Mouse (Mus musculus) R1 (cell line): ENCODE data around the gene Pde4d.

Experiments
- DNase-seq: peaks from one replicate; pipeline ENCODE4 v3.0.0-alpha.2; 2018; ENCODE audit warnings: low read depth, low spot score

The Pde4d gene

DNA sequence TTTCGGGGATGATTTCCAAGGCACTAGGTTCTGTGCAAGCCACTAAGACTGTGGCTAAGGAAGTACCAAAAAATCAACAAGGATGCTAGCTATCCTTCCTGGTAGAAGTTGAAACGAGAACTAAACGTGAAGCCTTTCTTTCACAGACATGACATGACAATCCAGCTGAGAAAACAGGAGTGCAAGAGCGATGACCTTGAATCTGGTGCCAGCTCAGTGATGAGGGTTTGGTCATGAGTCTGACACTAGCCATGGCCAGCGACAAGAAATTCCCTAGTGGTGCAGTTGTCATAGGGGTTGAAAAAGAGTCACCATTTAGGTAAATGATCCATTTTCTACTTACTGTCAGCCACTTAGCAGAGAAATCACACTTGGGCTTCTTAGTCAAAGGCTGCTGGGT, 1466.2 kb downstream of the Pde4d start:
- no peak for DNase-seq

DNA sequence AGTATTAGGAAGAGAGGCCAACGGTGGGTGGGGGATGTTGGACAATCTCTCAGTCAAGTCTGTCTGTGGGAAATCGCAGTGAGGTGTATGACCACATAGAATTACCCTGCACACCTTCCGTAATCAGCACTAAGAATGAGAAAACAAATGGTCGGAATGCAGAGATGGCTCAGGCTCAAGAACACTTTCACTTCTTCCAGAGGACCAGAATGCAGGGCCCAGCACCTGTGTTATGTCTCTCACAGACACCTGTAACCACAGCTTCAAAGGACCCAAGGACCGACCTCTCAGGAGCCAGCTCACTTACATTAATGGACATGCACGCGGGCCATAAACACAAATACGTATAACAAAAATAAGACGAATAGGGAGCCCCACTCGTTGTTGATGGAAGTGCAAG, 1467.8 kb downstream of the Pde4d start:
- DNase-seq = no peak

DNA sequence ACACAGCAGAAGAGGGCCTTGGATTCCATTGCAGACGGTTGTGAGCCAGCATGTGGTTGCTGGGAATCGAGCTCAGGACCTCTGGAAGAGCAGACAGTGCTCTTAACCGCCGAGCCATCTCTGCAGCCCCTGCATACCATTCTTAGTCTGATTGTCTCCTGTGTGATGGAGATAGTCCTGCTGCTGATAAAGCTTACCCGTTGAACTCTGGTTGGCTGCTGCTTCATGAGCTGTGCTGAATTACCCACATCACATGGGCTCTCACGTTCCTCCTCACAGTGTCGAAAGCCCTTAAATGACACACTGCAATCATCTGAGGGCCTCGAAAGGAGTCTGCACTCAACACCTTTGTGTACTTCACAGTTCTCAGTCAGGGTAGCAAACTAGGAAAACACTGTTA, 1468.9 kb downstream of the Pde4d start:
- DNase-seq = peak; percentile 80

DNA sequence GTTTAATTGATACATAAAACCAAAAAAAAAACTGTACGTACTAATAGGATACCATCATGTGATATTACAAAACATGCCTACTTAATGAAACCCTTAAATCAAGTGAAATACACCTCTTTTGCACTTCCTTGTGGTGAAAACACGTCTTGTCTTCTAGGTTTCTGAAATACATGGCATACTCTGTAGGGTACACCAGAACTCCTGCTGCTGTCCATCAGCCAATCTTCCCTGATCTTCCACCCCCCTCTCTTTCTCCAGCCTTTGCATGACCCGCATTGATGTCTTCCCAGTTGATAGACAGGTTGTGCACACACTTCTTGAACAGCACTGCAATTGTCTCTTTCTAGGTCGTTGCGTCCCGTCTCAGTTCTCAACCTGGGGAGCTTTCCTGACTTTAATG, 1470.5 kb downstream of the Pde4d start:
- no peak for DNase-seq

DNA sequence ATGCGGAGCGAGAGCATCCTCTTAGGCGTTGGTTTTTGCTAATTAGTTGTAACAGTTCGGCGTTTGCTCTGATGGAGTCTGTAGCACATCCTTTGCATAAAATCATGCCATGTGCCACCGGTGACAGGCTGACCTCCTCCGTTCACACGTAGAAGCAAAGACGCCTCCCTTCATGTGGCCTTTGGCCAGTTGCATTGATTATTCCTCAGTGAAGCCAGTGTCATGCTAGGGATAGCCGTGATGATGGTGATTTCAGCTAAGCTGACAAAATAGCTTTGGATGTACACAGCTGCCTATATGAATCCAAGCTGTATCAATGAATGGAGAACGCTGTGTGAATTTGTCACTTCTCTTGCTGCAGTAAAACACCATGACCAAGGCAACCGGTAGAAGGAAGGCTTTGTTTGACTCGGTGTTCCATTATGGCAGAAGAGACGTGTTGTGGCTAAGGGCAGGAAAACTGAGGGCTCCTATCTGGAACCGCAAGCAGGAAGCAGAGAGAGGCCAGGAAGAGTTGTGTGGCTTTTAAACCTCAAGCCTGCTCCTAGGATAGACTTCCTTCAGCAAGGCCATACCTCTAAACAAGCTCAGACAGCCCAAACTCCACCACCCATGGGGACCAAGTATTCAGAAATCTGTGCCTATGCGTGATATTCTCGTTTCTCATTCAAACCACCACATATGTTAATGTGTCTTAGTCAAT, 1471.7 kb downstream of the Pde4d start:
- no peak for DNase-seq

DNA sequence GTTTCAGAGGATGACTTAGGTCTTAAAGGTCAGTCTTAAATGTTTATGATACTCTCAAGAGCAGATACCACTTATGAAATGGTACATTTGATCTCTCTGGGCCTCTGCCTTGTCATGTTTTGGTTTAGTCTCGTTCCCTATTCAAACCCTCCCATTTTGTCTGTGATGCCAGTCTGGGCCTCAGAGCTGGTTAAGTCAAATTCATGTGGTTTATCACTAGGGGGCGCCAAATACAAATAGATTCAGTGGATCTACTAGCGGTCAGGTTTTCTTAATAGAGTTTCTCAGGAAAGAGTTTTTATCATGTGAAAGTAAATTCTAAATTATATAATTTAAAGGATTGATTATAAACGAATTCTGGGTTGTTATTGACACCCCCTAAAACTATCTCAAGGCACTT, 1472.5 kb downstream of the Pde4d start:
- peak; percentile 82 for DNase-seq

DNA sequence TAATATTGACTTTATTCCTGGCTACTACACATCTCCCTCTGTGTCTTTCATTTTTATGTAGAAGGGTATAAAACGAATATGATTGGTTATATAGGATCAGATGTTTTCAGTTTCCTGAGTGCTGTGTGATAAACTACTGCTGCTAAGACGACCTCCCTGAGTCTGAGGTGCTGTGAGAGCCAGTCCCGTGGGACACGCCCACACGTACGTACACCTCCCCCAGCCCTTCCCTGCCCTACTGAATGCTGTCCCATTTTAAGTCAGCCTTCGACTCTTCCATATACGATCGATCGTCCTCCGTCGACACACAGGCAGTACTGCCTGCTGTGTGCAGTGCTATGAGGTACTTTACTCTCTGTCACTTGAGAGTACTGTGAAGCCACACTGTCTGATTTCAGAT, 1473.0 kb downstream of the Pde4d start:
- no peak for DNase-seq

DNA sequence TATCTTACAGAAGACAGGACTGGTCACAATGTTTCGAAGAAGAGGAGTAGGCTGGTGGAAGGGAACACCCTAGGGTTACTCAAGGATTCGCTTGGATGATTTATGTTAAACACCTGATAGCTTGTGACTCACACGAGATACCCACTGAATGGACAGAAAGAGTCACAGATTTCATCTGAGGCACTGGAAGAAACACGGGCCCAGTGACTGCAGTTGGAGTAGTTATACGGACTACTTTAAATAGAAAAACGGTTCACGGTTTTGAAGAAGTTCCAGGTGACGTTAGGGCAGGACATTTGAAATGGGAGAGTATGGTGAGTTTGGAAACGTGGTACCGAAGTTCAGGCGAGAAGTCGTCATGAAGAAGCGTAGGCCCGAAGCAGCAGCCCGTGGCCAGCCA, 1475.0 kb downstream of the Pde4d start:
- no peak for DNase-seq

DNA sequence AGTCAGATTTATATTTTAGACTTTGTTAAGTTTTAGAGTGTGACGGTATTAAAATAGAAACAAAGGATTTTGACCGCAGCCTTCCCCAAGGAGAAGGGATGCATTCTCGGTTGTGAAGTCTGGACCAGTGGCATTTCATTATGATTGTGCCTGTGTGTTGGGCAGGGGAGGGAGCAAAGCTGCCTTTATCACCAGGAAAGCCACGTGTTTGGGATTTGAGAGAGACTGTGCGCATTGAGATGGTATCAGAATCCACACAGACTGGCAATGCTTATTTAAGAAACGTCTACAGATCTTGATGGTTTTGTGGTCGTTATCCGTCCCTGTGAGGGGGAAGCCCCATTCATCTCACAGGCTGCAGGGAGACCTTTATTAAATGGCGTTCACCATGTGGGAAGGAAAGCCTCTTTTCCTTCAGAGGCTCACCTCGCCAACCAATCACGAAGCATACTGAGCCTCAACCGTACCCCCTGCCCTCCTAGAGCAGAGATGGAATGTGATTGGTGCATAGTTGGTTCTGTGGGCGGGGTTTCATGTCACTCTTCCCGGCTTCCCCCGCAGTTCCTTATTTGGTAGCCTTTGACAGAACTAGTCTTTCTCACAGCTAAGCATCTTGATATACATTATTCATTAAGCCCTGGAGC, 1476.7 kb downstream of the Pde4d start:
- DNase-seq = peak; percentile 80

DNA sequence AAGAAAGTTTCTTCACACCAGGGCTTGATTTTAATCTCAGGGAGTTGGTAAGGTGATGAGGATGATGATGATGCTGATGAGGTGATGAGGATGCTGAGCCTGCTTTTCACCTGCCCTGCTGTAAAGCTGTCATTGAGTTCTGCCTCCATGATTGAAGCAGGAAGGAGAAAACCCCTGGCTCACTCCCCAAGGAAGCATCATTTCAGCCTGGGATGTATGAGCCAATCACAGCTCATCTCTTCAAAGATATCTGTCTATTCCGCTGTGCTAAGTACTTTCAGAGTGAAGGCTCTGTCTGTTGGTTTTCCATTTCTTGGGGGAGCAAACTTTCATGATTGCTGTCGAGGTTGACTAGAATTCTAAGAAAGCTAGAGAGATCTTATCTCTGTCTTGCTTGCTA, 1478.0 kb downstream of the Pde4d start:
- no peak for DNase-seq

DNA sequence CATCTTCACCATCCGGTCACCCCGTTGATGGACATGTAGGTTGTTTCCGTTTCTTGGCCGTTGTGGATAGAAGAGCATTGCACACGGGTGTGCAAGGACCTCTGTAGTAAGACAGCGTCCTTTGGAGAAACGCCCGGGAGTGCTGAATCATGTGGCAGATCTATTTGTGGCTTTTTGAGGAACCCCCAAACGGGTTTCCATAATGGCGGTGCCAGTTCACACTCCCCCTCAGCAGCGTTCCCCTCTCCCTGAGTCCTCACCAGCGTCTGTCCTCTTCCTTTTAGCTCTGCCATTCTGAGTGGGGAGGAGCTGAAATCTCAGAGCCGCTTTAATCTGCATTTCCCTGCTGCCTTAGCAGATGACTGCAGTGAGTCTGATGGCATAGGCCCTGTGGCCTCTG, 1482.9 kb downstream of the Pde4d start:
- DNase-seq = no peak

DNA sequence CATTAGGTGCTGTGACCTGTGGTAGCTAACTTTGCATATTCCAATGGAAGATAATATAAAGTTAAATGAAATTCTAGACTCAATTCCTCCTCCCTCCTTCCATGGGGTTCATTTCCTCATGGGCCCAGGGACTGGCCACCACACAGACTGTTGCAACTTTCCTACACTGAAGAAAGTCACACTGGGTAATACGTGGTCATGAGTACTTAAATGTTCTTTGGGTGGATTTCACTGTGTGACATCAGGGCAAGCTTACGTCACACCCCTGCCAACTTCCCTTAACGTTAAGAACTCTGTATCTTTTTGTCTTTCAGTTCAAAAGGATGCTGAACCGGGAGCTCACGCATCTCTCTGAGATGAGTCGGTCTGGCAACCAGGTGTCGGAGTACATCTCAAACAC, 1483.8 kb downstream of the Pde4d start:
- DNase-seq = no peak

DNA sequence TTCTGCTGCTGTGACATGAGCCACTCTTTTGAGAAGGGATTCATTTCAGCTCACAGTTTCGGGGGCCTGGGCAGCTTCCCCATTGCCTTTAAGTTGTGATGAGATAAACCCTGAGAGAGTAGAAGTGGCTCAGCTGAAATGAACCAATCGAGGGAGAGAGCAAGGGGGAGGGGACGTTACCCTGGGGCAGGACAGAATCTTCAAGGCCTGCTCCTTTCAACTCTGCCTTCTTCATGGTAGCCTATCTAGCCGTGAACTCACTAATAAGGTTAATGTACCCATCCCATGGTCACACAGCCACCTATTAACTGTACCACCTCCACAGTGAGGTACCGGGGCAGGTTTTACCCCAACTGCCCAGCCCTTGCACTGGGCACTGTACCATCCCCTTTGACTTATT, 1487.1 kb downstream of the Pde4d start:
- DNase-seq = no peak

DNA sequence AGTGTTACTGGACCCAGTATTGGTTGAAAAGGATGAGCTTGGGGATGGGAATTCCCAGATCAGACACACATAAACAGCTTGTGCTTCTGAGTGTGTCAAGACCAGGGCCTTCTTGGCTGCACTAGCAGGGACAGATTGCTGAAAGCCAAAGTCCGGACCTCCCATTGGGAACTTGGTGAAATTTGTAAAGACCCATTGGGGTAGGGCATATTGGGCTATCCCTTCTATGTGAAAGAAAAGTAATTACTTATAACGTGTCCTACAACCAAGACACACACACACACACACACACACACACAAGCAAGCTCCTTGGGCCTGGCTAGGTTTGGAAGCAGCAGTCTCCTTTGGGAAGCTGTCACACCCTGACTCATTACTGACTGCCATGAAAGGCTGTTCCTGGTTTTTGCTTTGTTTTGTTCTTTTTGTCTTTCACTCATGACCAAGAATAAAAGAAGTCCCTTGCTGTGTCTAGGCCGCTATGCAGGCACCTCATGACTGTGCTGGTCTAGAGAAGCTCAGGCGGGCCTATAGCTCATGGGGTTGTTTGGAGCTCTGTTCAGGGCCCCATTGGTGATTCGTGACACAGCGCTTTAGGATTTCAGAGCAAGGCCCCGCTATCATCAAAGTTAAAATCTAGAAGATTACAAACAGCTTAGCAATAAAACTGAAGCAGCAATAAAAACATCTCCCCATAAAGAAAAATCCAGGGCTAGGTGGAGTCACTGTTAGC, 1495.2 kb downstream of the Pde4d start:
- DNase-seq = no peak

DNA sequence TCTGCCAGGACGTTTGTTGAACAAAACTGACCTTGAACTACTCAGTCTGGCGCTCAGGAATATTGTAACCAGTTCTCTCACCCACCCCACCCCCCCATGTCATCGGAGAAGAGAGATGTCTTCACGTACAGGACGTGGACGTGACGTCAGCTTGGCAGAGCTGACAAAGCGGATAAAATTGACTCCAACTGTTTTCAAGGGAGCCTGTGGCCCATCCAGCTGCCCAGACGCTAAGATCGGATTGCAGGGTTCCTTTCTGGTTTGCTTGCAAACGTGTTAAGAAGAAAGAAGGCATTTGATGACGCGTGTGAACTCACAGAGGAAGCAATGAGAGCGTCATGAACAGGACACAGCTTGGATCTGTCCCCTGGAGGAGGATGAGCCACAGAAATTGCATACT, 1501.7 kb downstream of the Pde4d start:
- no peak for DNase-seq

DNA sequence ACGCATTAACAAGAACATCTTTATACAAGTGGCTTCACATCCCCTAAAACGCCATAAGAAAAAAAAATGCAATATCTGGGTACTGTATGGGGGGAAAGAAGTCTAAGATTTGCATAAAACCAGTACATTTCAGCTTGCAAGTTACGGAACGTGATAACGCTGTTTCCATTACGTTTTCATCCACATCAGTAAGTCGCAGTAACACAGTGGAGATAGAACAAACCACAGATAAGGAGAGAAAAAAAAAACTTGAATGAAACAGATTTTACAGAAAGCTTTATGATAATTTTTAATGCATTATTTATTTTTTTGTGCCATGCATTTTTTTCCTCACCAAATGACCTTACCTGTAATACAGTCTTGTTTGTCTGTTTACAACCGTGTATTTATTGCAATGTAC, 1504.4 kb downstream of the Pde4d start:
- DNase-seq = no peak

DNA sequence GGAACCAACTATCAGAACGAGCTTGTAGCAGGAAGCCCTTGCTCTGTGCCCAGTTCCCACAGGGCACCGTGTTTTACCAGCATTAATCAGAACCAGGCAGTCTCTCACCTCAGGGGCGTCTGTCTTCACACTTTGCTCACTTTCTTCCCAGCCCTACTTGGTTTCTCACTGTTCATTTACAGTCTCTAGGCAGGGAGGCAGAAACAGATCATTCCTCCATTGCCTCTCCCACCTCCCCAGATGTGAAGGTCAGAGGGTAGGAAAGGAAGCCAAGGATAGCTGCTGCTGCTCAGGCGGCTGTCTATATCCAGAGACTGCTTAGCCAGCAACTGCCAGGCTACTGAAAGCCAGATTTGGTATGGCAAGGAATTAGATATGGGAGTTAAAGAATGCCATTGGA, 1508.2 kb downstream of the Pde4d start:
- no peak for DNase-seq

DNA sequence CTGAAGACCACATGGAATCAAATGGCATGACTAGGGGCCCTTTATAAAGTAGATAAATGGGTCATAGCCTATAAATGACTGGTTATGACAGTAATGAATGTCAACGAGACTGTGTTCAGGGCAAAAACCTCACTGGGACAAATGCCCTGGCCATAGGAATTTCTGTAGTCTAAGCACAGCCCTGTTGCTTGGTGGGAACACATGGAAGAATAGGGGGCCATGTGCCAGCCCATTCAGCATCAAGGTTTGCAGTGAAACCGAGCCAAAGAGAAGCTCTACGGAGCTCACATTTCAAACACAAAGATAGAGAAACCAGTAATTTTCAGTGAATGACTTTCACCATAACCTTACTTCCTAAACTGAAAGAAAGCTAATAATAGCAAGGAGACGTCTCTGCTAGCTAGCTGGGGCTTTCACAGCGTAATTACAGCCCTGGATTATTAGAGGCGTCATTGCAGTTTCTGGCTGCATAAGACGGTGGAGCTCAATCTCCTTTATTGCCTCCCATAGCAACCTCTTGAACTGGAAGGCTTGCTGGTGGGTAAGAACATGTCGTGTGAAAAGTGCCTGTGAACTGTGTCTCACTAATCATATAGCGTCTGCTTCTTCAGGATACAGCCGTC, 1533.2 kb downstream of the Pde4d start:
- DNase-seq = no peak

DNA sequence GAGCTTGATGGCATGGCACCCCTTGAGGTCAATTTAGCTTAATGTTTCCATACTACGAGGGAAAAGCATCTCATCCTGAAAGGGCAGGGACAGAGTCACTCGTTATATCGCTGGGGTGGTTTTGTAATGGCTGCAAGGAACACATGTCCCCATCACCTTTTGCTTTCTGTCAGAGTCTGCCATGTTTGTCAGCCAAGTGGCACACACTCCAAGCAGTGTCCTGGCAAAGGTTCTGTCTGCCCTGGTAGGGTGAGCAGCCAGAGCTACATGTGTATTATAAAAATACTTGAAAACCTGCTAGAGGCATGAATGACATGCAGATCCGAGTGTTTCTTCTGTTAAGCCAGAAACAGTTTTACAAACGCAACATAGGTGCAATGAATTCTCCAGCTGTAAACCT, 1535.7 kb downstream of the Pde4d start:
- DNase-seq = no peak

DNA sequence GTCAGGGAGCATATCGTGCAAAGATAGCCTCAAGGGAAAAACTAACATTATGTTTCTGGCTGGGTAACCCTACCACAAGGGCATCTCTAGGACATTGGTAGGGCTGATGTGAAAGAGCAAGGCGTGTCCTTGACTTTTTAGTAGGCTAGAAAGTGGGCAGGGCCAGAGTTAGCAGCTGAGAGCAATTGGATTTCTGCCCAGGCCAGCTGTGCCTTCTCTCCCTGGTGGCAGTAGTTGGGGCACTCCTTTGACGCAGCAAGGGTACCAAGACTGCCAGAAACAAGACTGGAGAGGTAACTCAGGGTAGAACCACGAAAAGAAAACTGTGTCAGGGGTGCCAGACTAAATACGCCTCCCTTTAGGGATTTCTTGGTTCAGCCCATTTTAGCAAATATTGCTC, 1536.1 kb downstream of the Pde4d start:
- no peak for DNase-seq

DNA sequence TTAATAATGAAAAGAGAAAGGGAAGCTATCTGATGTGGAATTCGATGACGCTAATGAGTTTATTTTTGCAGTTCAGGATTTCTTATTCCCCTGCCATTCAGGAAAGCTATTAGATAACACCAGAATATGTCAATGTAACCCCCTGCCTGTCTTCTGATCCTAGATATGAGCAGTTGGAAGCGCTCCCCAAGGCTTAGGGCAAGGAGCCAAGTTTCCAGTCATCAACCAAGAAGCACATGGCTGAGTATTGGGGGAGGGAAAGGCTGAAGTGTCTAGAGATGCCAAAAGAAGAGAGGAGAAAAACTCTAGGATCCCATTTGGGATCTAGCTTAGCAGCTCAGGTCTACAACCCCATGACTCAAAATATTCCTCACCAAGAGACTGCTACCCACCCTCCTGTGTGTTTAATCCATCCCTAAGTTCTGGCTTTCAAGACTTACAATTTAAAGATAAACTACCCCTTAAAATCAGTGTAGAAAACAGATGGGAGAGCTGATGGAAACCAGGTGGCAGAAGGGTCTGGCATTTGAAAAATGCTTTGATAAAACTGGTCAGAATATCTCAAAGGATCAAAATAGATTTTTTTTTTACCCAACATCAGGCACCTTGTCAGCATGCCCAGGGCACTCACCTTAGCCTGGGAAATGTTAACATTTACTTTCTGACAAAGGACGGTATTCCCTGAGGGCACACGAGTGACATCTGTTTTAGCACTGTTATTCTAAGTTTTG, 1543.2 kb downstream of the Pde4d start:
- no peak for DNase-seq

DNA sequence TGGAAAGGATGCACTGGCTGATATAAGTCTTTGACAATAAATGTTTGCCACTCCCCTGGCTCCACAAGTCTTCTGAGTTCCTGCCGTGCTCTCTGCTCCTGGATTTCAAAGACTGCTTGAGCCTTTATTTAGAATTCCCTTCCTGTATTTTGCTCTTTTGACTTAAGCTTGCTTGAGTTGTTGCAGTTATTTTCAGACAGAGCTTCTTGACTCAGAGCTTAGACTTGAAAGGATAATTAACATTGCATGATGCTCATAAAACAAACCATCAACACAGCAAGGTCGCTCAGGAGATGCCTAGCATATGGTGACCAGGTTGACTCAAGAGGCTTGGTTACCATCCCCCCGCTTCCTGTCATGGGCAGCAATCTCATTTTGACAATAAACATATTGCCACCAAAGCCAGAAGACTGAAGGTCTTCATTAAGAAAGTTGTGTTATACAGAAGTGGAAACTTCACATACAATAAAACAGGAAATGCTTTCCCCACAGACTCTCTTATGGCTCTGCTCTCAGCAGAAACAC, 1544.6 kb downstream of the Pde4d start:
- DNase-seq = no peak
